Mouse (Mus musculus) G1E (cell line): ENCODE results near the gene Olfr1459.

Experiments used
- CTCF ChIP-seq: IDR thresholded peaks from 2 replicates; pipeline ENCODE4 v1.5.1; 2012; ENCODE audit warnings: low read depth, low read length, inconsistent platforms, mixed read lengths
- GATA1 ChIP-seq: IDR thresholded peaks from 2 replicates; pipeline ENCODE4 v1.6.1; 2012; ENCODE audit warnings: borderline replicate concordance, low read length, inconsistent platforms, mixed read lengths
- GATA2 ChIP-seq: IDR thresholded peaks from 2 replicates; pipeline ENCODE4 v1.6.1; 2012; ENCODE audit warnings: low read depth, low read length, inconsistent platforms, borderline replicate concordance
- POLR2AphosphoS5 ChIP-seq: IDR thresholded peaks from 2 replicates; pipeline ENCODE4 v1.6.1; 2012; ENCODE audit warnings: low read depth, low read length, inconsistent platforms; ENCODE audit not compliant: insufficient replicate concordance
- TAL1 ChIP-seq: conservative IDR thresholded peaks from 2 replicates; pipeline ENCODE4 v1.6.1; 2012; ENCODE audit warnings: low read depth, low read length, inconsistent platforms, mixed read lengths

DNA sequence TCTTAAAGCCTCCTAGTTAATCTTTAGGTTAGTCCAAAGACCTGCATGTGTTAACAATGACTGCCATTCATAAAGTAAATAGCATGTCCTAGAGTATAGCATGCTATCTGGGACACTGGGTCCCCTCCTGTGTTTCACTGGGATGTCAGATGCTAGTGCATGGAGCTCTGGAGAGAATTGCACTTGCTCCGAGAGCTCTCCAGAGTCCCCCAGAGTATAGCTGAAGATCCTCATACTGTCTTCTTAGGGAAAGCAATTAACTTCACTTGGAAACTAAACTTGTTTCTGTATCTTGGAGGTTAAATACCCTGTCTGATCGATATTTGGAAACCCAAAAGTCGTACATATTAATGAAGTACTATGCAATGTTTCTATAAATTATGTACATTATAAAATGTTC lies 42.7 kb downstream of the Olfr1459 start, which contains the start of gene Olfr1458:
- TF ChIP-seq POLR2AphosphoS5 = no peak
- no peak for TF ChIP-seq CTCF
- no peak for TF ChIP-seq GATA1
- no peak for TF ChIP-seq GATA2
- TF ChIP-seq TAL1 = no peak
